Mouse (Mus musculus) spleen, adult 2 months (tissue): ENCODE data around the gene Neb.

Experiments
- CTCF ChIP-seq: fragments of 200-500 bp; IDR thresholded peaks from 2 replicates; pipeline ENCODE4 v1.5.1; 2011; ENCODE audit warnings: mild to moderate bottlenecking, inconsistent platforms; ENCODE audit not compliant: insufficient read depth, insufficient read length, insufficient replicate concordance; ENCODE audit errors: extremely low read depth
- POLR2A ChIP-seq: fragments of 200-500 bp; IDR thresholded peaks from 2 replicates; pipeline ENCODE4 v1.6.1; 2011; ENCODE audit warnings: low read depth, low read length, inconsistent platforms

DNA sequence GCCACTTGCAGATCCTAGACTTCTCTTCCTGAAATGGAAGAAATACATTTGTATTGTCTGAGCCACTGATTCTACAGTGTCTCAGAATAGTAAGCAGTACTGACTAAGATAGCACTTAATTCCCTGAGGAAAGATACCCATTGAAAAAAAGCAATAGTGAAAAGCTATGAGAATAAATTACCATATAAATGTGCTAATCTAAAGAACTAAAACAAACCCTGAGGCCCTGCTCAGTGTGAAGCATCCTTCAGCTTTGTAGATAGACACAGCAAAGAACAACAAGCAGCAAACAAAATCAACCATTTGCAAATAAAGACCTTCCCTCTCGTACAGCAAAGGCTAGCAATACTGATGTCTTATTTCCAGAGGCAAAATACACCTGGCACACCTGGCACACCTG, 18.6 kb downstream of the Neb start:
- no peak for TF ChIP-seq CTCF
- TF ChIP-seq POLR2A, result no peak
